ENCODE assay signal across 22 mouse cellular contexts in genomic region chr9:57951993-57952392, GRCm38 (mm10). TPM values are rescaled to one million over a fixed set of nuclear protein-coding genes. Genes with fewer than 3 reads are reported as not detected.
DNase-seq lines count a peak whose midpoint lies in the region; ATAC-seq and TF ChIP-seq lines count a peak whose summit lies in the region.
"Had no signal": no experiment of that assay in that cellular context is flagged by ENCODE, and none has a peak within 500 bp of the region (broad histone marks: within the 10 kb centered on the region; RNA-seq: fewer than 3 reads in every experiment).

No protein-coding gene starts in this region.

- H3K4me1 ChIP-seq in heart, adult 2 months (ENCODE audit: control insufficient read depth, insufficient read depth, low read length): peaks cover 30% of the 10 kb centered on the region
- H3K4me1 ChIP-seq in midbrain, embryonic 11.5 days (ENCODE audit: control insufficient read depth, insufficient read depth, low read length): peaks cover 10% of the 10 kb centered on the region
- H3K4me1 ChIP-seq in midbrain, embryonic 16.5 days (ENCODE audit: control insufficient read depth, insufficient read depth, low read length): peaks cover 9% of the 10 kb centered on the region
- H3K4me1 ChIP-seq in olfactory bulb, adult 2 months (ENCODE audit: control insufficient read depth, insufficient read depth, low read length): peaks cover 63% of the 10 kb centered on the region

- H3K4me3 ChIP-seq in heart, adult 2 months: no peak overlapping the region
- no peak overlapping the region for H3K4me3 ChIP-seq in midbrain, embryonic 11.5 days (ENCODE audit: low read depth, low read length)
- H3K4me3 ChIP-seq in midbrain, embryonic 16.5 days (ENCODE audit: low read depth, low read length): no peak overlapping the region
- no peak overlapping the region for H3K4me3 ChIP-seq in olfactory bulb, adult 2 months (ENCODE audit: insufficient read depth, low read depth, low read length)
- H3K4me3 ChIP-seq: erythroblast, embryonic 14.5 days; heart, embryonic 12.5 days; intestine, embryonic 15.5 days; limb, embryonic 12.5 days; stomach, embryonic 15.5 days had no signal

- ATAC-seq in midbrain, embryonic 11.5 days (ENCODE audit: low FRiP score): no peak
- no peak for ATAC-seq in midbrain, embryonic 16.5 days
- ATAC-seq: forebrain, embryonic 16.5 days; intestine, embryonic 15.5 days had no signal

- H3K9ac ChIP-seq in heart, adult 2 months (ENCODE audit: low read depth, low read length): peak overlapping the region; percentile 7
- no peak overlapping the region for H3K9ac ChIP-seq in midbrain, embryonic 11.5 days (ENCODE audit: low read length)
- no peak overlapping the region for H3K9ac ChIP-seq in midbrain, embryonic 16.5 days (ENCODE audit: low read depth, low read length)
- H3K9ac ChIP-seq: heart, embryonic 12.5 days; intestine, embryonic 15.5 days; limb, embryonic 12.5 days; liver, embryonic 14.5 days; stomach, embryonic 15.5 days had no signal

- intact Hi-C loops in heart, adult 2 months (cut with DNase I): no loop called here

- no peaks in the 10 kb centered on the region for H3K79me2 ChIP-seq in heart, adult 2 months (replicated peaks; ENCODE audit: control insufficient read depth, insufficient read depth, low read length)

- 44% methylated on average over 6 of the region's 6 CpGs for WGBS in heart, adult 2 months
- WGBS in midbrain, embryonic 11.5 days: 74% methylated on average over 6 of the region's 6 CpGs
- 63% methylated on average over 6 of the region's 6 CpGs for WGBS in midbrain, embryonic 16.5 days
- WGBS in olfactory bulb, adult 2 months: 80% methylated on average over 6 of the region's 6 CpGs

- H3K9me3 ChIP-seq in midbrain, embryonic 11.5 days (ENCODE audit: control insufficient read depth, low read length): no peaks in the 10 kb centered on the region
- no peaks in the 10 kb centered on the region for H3K9me3 ChIP-seq in midbrain, embryonic 16.5 days (replicated peaks; ENCODE audit: control insufficient read depth, low read length, poor library complexity, severe bottlenecking)
- H3K9me3 ChIP-seq: heart, embryonic 12.5 days; intestine, embryonic 15.5 days; limb, embryonic 12.5 days; stomach, embryonic 15.5 days had no signal

- DNase-seq in adrenal gland, adult (ENCODE audit: inconsistent age in 2 of 2, low spot score in 1 of 2): peak; percentile 66 to 74
- DNase-seq in adrenal gland, postnatal 25 days: no peak
- DNase-seq in heart, adult 2 months: peak in 1 of 2 experiments; percentile 18
- no peak for DNase-seq in heart, adult 9 months (ENCODE audit: low spot score in 2 of 2)
- DNase-seq in midbrain, embryonic 11.5 days (ENCODE audit: low spot score, missing footprints): peak; percentile 61
- DNase-seq in right cerebral cortex, adult 2 months (ENCODE audit: low spot score in 2 of 2): no peak
- DNase-seq: cerebellum, adult 9-11 months; embryo, embryonic 11 days; gastrocnemius, postnatal 10 days; midbrain, embryonic 14.5 days; right cerebral cortex, postnatal 14 days; thymus, postnatal 25 days had no signal

- H3K27me3 ChIP-seq in heart, adult 2 months (ENCODE audit: control insufficient read depth, insufficient read depth, low read length): no peaks in the 10 kb centered on the region
- no peaks in the 10 kb centered on the region for H3K27me3 ChIP-seq in midbrain, embryonic 11.5 days (ENCODE audit: control insufficient read depth, insufficient read depth, low read length)
- H3K27me3 ChIP-seq in midbrain, embryonic 16.5 days (ENCODE audit: control insufficient read depth, insufficient read depth, low read depth, low read length): no peaks in the 10 kb centered on the region
- H3K27me3 ChIP-seq: intestine, embryonic 15.5 days; stomach, embryonic 15.5 days had no signal

- no peak for TF ChIP-seq EP300 in heart, adult 2 months (IDR thresholded peaks at IDR 0.05; ENCODE audit: insufficient read depth, low read depth, low read length)

- TF ChIP-seq POLR2A in heart, adult 2 months (IDR thresholded peaks at IDR 0.05; ENCODE audit: insufficient read depth, low read depth, low read length): no peak
- no peak for TF ChIP-seq POLR2A in olfactory bulb, adult 2 months (IDR thresholded peaks at IDR 0.05; ENCODE audit: insufficient read depth, low read depth, low read length)

- H3K36me3 ChIP-seq in heart, adult 2 months (ENCODE audit: control insufficient read depth, insufficient read depth, low read length): no peaks in the 10 kb centered on the region; the same call in 1 of the 2 replicates
- H3K36me3 ChIP-seq in midbrain, embryonic 11.5 days (ENCODE audit: control insufficient read depth, insufficient read depth, low read length): no peaks in the 10 kb centered on the region
- H3K36me3 ChIP-seq in midbrain, embryonic 16.5 days (ENCODE audit: control insufficient read depth, insufficient read depth, low read length): no peaks in the 10 kb centered on the region; the same call in 1 of the 2 replicates
- H3K36me3 ChIP-seq: heart, embryonic 12.5 days; intestine, embryonic 15.5 days; limb, embryonic 12.5 days; stomach, embryonic 15.5 days had no signal

- no peak for TF ChIP-seq CTCF in heart, adult 2 months (IDR thresholded peaks at IDR 0.05)
- no peak for TF ChIP-seq CTCF in olfactory bulb, adult 2 months (IDR thresholded peaks at IDR 0.05; ENCODE audit: insufficient read depth, low read depth, low read length)

- no peak overlapping the region for H3K4me2 ChIP-seq in midbrain, embryonic 11.5 days
- H3K4me2 ChIP-seq in midbrain, embryonic 16.5 days (ENCODE audit: low read length): no peak overlapping the region
- H3K4me2 ChIP-seq: heart, embryonic 12.5 days; intestine, embryonic 15.5 days; limb, embryonic 12.5 days; stomach, embryonic 15.5 days had no signal

- peak overlapping the region; percentile 86 for H3K27ac ChIP-seq in heart, adult 2 months
- H3K27ac ChIP-seq in midbrain, embryonic 11.5 days (ENCODE audit: low read depth, low read length): no peak overlapping the region
- H3K27ac ChIP-seq in midbrain, embryonic 16.5 days (ENCODE audit: low read length): no peak overlapping the region
- peak overlapping the region; percentile 43 for H3K27ac ChIP-seq in olfactory bulb, adult 2 months (ENCODE audit: insufficient read depth, low read depth, low read length)
- H3K27ac ChIP-seq: intestine, embryonic 15.5 days; kidney, postnatal 0 days; limb, embryonic 12.5 days; liver, embryonic 14.5 days; stomach, embryonic 15.5 days had no signal

RNA-seq across cellular contexts. Expression of gene Sema7a, which starts 12.1 kb away (rescaled TPM):
- 8.6 and 8.8 TPM in 2 replicates for total RNA-seq in adrenal gland, postnatal 25 days (2021)
- 10 to 100 TPM; 26.7 to 31.1 TPM for total RNA-seq in heart, adult 2 months (2021)
- 29.0 and 31.3 TPM in 2 replicates for polyA plus RNA-seq in heart, adult 2 months (2012; rRNA removed)
- polyA plus RNA-seq in midbrain, embryonic 11.5 days (2014; fragmentation: Nextera tagmentation; extraction: Ambion mirVana): 0.78 and 1.0 TPM in 2 replicates
- polyA plus RNA-seq in midbrain, embryonic 16.5 days (2015; fragmentation: Nextera tagmentation; extraction: Ambion mirVana): 1.6 and 1.9 TPM in 2 replicates
- polyA plus RNA-seq in olfactory bulb, adult 2 months (2012; ENCODE audit: insufficient read depth, insufficient read length, low replicate concordance, missing spikeins): not detected in 2 replicates

RNA-seq across cellular contexts. Expression of gene Ubl7, which starts 41.2 kb away (rescaled TPM):
- 82.7 and 89.0 TPM in 2 replicates for total RNA-seq in adrenal gland, postnatal 25 days (2021)
- 10 to 100 TPM; 75.2 to 83.2 TPM for total RNA-seq in heart, adult 2 months (2021)
- 139 and 142 TPM in 2 replicates for polyA plus RNA-seq in heart, adult 2 months (2012; rRNA removed)
- polyA plus RNA-seq in midbrain, embryonic 11.5 days (2014; fragmentation: Nextera tagmentation; extraction: Ambion mirVana): 111 and 112 TPM in 2 replicates
- polyA plus RNA-seq in midbrain, embryonic 16.5 days (2015; fragmentation: Nextera tagmentation; extraction: Ambion mirVana): 173 and 176 TPM in 2 replicates
- not detected in 2 replicates for polyA plus RNA-seq in olfactory bulb, adult 2 months (2012; ENCODE audit: insufficient read depth, insufficient read length, low replicate concordance, missing spikeins)

RNA-seq across cellular contexts. Expression of gene Cyp11a1, which starts 54.2 kb away (rescaled TPM):
- total RNA-seq in adrenal gland, postnatal 25 days (2021): 6,596 and 7,089 TPM in 2 replicates
- under 1 TPM in 1 of 2 experiments, not detected in 1; 0.29 TPM for total RNA-seq in heart, adult 2 months (2021)
- 0.06 and 0.29 TPM in 2 replicates for polyA plus RNA-seq in heart, adult 2 months (2012; rRNA removed)
- 0.12 TPM in 1 of 2 replicates, not detected in the other for polyA plus RNA-seq in midbrain, embryonic 11.5 days (2014; fragmentation: Nextera tagmentation; extraction: Ambion mirVana)
- polyA plus RNA-seq in midbrain, embryonic 16.5 days (2015; fragmentation: Nextera tagmentation; extraction: Ambion mirVana): 0.76 and 1.6 TPM in 2 replicates
- not detected in 2 replicates for polyA plus RNA-seq in olfactory bulb, adult 2 months (2012; ENCODE audit: insufficient read depth, insufficient read length, low replicate concordance, missing spikeins)
- polyA plus RNA-seq: heart, embryonic 12.5 days had no signal

Comparison
In these comparisons a context has a peak if more than half of its experiments do, and no peak if none do; other contexts are left out.
1. DNase-seq: peak in adrenal gland, adult (2 of 2) and midbrain, embryonic 11.5 days (single experiment); none in adrenal gland, postnatal 25 days (single experiment), heart, adult 9 months (0 of 2) and right cerebral cortex, adult 2 months (0 of 2).
2. H3K27ac ChIP-seq: peak in heart, adult 2 months (single experiment) and olfactory bulb, adult 2 months (single experiment); none in midbrain, embryonic 11.5 days (single experiment) and midbrain, embryonic 16.5 days (single experiment).
3. RNA of gene Sema7a, which starts 12.1 kb away (polyA plus RNA-seq): not detected in olfactory bulb, adult 2 months and 29.0 to 31.3 TPM in heart, adult 2 months; 1.6 to 1.9 TPM in midbrain, embryonic 16.5 days and 0.78 to 1.0 TPM in midbrain, embryonic 11.5 days; every median in the first group is over 10 times any median in the second.